Mouse (Mus musculus): ENCODE data around the gene Hist1h2ae. TPM values are rescaled to one million over a fixed set of nuclear protein-coding genes. Genes with fewer than 3 reads are reported as not detected.
A peak's percentile ranks its signal among the peaks of the same experiment; 100 is the strongest.
"Not testable (repeated sequence)": the region's sequence is repeated elsewhere in the genome, so short reads cannot be mapped to it uniquely, and the experiment has no call there.

Gene Hist1h2ae
- polyA plus RNA-seq, 1 experiment, result 174 TPM

DNA sequence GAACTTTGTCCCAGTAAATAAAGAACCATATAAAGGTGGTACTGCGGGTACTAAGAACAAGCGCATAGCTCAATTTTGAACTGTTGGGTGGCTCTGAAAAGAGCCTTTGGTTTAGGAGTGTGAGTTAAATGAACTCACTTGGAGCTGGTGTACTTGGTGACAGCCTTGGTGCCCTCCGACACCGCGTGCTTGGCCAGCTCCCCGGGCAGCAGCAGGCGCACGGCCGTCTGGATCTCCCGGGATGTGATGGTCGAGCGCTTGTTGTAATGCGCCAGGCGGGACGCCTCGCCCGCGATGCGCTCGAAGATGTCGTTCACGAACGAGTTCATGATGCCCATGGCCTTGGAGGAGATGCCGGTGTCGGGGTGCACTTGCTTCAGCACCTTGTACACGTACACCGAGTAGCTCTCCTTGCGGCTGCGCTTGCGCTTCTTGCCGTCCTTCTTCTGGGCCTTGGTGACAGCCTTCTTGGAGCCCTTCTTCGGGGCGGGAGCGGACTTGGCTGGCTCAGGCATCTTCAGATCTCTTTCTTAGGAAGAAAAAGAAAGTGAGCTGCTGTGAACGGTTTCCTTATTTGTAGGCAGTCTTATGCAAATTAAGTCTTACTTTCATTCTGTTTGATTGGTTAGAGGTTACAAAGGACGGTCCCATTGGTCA, 14.6 kb upstream of the Hist1h2ae start:
- Histone ChIP-seq H3K4me3 (ENCODE audit: control insufficient read depth, insufficient read depth, low read length) (peak overlapping the region; percentile 62), H3K4me1 (replicated peaks; ENCODE audit: control insufficient read depth, insufficient read depth, low read length) (peaks cover 11% of the 10 kb centered on the region), H3K27ac (ENCODE audit: control insufficient read depth, insufficient read depth, low read length) (peak overlapping the region; percentile 99)
- peak; percentile 75 for DNase-seq
- H3K27me3 ChIP-seq (ENCODE audit: control insufficient read depth, insufficient read depth, low read length); H3K36me3 ChIP-seq (ENCODE audit: control insufficient read depth, insufficient read depth, low read length): not testable (repeated sequence)
- peak; percentile 86 for TF ChIP-seq POLR2A (IDR thresholded peaks at IDR 0.05; ENCODE audit: control insufficient read depth, extremely low read depth, insufficient read depth, low read length, poor library complexity)
- WGBS, result under 1% methylated on average over 34 of the region's 36 CpGs

DNA sequence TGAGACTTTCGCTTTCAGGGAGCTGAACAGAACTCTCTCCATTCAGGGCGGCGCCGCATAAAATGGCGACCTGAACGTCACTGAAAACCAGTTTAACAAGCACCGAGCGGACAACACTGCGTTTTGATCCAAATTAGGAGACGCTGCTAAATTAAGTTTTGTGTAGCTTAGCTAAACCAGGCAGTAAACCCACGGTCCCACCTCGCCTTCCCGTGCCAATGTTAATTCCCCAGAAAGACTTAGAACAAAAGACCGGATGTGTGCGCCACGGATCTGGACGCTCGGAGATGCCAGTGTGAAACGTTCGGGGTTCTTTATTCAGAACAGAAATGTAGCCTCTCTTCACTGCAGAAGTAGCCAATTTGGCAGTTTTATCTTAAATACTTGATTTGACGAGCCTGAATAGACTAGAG, 14.0 kb upstream of the Hist1h2ae start:
- Histone ChIP-seq H3K36me3 (ENCODE audit: control insufficient read depth, insufficient read depth, low read length) (no peaks in the 10 kb centered on the region), H3K4me3 (ENCODE audit: control insufficient read depth, insufficient read depth, low read length) (peak overlapping the region; percentile 62), H3K27ac (ENCODE audit: control insufficient read depth, insufficient read depth, low read length) (peak overlapping the region; percentile 99), H3K27me3 (ENCODE audit: control insufficient read depth, insufficient read depth, low read length) (no peaks in the 10 kb centered on the region), H3K4me1 (replicated peaks; ENCODE audit: control insufficient read depth, insufficient read depth, low read length) (peaks cover 11% of the 10 kb centered on the region)
- WGBS, result 0% methylated on average over 21 of the region's 21 CpGs
- TF ChIP-seq CTCF (IDR thresholded peaks at IDR 0.05; ENCODE audit: borderline replicate concordance, control insufficient read depth, extremely low read depth, insufficient read depth, low read length, poor library complexity) (no peak), POLR2A (IDR thresholded peaks at IDR 0.05; ENCODE audit: control insufficient read depth, extremely low read depth, insufficient read depth, low read length, poor library complexity) (no peak)
- DNase-seq, result peak; percentile 71

DNA sequence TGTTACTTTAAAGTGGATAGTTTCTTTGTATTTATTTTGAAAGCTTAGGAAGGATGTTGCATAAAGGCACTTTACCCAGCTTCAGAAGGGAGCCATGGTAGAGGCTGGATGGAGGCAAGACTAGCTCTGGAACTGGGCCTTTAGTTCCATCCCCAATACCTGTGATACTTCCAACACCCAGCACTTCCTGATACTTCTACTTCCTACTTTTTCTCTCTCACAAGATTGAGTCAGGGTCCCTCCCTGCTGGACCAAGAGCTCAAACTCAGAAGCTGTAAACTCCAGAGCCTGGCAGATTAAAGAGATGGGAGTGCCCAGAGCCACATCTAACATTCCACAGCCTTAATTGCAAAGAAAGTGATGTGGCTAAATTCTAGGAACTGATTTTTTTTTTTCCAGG, 13.3 kb upstream of the Hist1h2ae start:
- H3K36me3 ChIP-seq (ENCODE audit: control insufficient read depth, insufficient read depth, low read length), result no peaks in the 10 kb centered on the region
- no peak for DNase-seq
- H3K4me1 ChIP-seq (replicated peaks; ENCODE audit: control insufficient read depth, insufficient read depth, low read length), result peaks cover 11% of the 10 kb centered on the region
- H3K27me3 ChIP-seq (ENCODE audit: control insufficient read depth, insufficient read depth, low read length), result no peaks in the 10 kb centered on the region
- TF ChIP-seq POLR2A (IDR thresholded peaks at IDR 0.05; ENCODE audit: control insufficient read depth, extremely low read depth, insufficient read depth, low read length, poor library complexity), result no peak
- TF ChIP-seq CTCF (IDR thresholded peaks at IDR 0.05; ENCODE audit: borderline replicate concordance, control insufficient read depth, extremely low read depth, insufficient read depth, low read length, poor library complexity), result no peak
- H3K27ac ChIP-seq (ENCODE audit: control insufficient read depth, insufficient read depth, low read length), result peak overlapping the region; percentile 99
- H3K4me3 ChIP-seq (ENCODE audit: control insufficient read depth, insufficient read depth, low read length), result no peak overlapping the region

DNA sequence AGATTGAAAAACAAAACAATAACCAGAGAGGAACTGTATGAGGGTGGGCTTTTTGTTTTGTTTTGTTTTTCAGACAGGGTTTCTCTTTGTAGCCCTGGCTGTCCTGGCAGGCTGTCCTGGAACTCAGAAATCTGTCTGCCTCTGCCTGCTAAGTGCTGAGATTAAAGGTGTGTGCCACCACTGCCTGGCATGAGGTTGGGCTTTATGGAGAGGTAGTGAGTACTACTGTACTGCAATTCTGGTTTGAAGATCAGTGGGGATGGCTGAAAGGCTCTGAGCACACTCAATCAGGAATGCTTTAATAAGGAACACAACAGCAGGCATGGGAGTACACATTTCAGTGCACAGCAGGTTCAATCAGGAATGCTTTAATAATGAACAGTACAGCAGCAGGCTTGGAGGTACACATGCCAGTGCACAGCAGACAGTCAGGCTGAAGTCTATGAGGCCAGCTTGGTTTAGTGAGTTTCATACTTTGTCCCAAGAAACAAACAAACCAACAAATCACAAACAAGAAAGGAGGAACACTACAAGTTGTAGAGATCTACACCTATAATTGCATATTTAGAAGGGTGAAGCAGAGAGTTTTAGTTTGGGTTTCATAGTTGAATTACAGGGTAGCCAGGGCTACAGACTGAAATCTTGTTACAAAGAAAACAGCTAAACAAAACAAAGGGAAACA, 12.5 kb upstream of the Hist1h2ae start:
- peaks cover 11% of the 10 kb centered on the region for H3K4me1 ChIP-seq (replicated peaks; ENCODE audit: control insufficient read depth, insufficient read depth, low read length)
- TF ChIP-seq POLR2A (IDR thresholded peaks at IDR 0.05; ENCODE audit: control insufficient read depth, extremely low read depth, insufficient read depth, low read length, poor library complexity), result no peak
- no peaks in the 10 kb centered on the region for H3K36me3 ChIP-seq (ENCODE audit: control insufficient read depth, insufficient read depth, low read length)
- H3K4me3 ChIP-seq (ENCODE audit: control insufficient read depth, insufficient read depth, low read length), result no peak overlapping the region
- H3K27me3 ChIP-seq (ENCODE audit: control insufficient read depth, insufficient read depth, low read length), result no peaks in the 10 kb centered on the region
- DNase-seq, result no peak
- H3K27ac ChIP-seq (ENCODE audit: control insufficient read depth, insufficient read depth, low read length), result peak overlapping the region; percentile 75

DNA sequence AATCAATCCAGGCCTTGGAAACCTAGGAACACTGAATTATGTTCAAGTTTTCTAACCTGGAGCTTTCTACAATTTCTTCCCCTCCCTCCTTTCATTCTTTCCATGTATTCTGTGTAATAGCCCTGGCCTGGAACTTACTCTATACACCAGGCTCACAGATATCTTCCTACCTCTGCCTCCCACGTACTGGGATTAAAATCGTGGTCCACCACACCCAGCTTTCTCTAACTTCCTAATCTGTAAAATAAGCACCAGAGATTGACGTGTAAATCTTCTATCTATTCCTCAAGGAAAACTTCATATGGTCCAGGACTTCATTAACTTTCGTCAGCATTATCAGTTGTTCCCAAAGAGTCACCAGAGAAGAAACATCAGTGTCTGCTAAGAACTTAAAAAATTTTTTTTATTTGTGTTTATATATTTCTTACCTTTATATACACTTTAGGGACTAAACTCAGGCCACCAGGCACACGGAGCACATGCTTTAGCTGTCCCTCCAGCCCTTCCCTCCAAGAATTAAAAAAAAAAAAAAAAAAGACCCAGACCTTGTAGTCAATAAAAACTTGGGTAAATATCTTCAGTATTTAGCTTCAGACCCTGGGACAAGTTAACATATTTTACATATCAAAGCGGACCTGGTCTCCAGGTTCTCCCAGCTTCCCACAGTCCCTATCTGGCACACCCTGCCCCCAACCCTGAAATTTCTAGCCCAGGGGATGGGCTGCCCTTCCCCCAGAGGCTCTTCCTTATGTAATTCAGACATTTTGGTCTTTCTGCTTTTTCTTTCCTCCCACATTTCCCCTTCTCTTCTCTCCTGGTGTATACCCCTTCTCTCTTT, 11.4 kb upstream of the Hist1h2ae start:
- H3K36me3 ChIP-seq (ENCODE audit: control insufficient read depth, insufficient read depth, low read length), result no peaks in the 10 kb centered on the region
- DNase-seq, result no peak
- H3K4me1 ChIP-seq (replicated peaks; ENCODE audit: control insufficient read depth, insufficient read depth, low read length), result peaks cover 11% of the 10 kb centered on the region
- TF ChIP-seq POLR2A (IDR thresholded peaks at IDR 0.05; ENCODE audit: control insufficient read depth, extremely low read depth, insufficient read depth, low read length, poor library complexity), result no peak
- no peak for TF ChIP-seq CTCF (IDR thresholded peaks at IDR 0.05; ENCODE audit: borderline replicate concordance, control insufficient read depth, extremely low read depth, insufficient read depth, low read length, poor library complexity)
- WGBS, result 31% methylated on average over 6 of the region's 6 CpGs
- no peaks in the 10 kb centered on the region for H3K27me3 ChIP-seq (ENCODE audit: control insufficient read depth, insufficient read depth, low read length)
- H3K27ac ChIP-seq (ENCODE audit: control insufficient read depth, insufficient read depth, low read length), result peak overlapping the region; percentile 69
- no peak overlapping the region for H3K4me3 ChIP-seq (ENCODE audit: control insufficient read depth, insufficient read depth, low read length)

DNA sequence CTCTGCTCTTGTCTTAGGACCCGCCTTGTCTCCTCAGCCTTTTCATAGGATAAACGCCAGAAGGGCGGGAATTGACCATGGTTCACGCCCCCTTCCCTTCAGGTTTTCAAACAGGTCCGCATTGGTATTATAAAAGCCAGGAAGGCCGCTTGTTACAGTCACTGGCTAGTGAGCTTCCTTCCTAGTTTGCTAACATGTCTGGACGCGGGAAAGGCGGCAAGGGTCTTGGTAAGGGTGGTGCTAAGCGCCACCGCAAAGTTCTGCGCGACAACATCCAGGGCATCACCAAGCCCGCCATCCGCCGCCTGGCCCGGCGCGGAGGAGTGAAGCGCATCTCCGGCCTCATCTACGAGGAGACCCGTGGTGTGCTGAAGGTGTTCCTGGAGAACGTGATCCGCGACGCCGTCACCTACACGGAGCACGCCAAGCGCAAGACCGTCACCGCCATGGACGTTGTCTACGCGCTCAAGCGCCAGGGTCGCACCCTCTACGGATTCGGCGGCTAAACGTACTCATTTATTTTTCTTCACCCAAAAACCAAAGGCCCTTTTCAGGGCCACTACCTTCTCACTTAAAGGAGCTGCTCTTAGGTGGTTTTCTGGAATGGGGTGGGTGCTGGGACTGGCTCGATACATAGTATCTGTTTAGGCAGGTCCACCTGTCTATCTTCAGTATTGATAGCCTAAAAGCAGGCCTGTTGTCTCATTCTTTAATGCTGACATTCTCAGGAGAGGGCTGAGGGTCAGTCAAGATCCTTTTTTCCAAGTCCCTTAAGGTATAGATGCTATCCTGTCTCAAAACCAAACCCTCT, 10.6 kb upstream of the Hist1h2ae start, which contains the start of gene Hist1h4d:
Gene Hist1h4d (plus strand): TSS at position 191 of the 811 bp plus-strand sequence.
- peak within 1 kb of the TSS; percentile 49 for H3K4me3 ChIP-seq (ENCODE audit: control insufficient read depth, insufficient read depth, low read length)
- no peaks in the 10 kb centered on the region for H3K27me3 ChIP-seq (ENCODE audit: control insufficient read depth, insufficient read depth, low read length)
- under 1% methylated on average over 43 of the region's 43 CpGs for WGBS
- H3K36me3 ChIP-seq (ENCODE audit: control insufficient read depth, insufficient read depth, low read length), result no peaks in the 10 kb centered on the region
- DNase-seq, result peak; percentile 95
- peaks cover 10% of the 10 kb centered on the region for H3K4me1 ChIP-seq (replicated peaks; ENCODE audit: control insufficient read depth, insufficient read depth, low read length)
- peak within 1 kb of the TSS; percentile 73 for H3K27ac ChIP-seq (ENCODE audit: control insufficient read depth, insufficient read depth, low read length)
- TF ChIP-seq CTCF (IDR thresholded peaks at IDR 0.05; ENCODE audit: borderline replicate concordance, control insufficient read depth, extremely low read depth, insufficient read depth, low read length, poor library complexity) (no peak), POLR2A (IDR thresholded peaks at IDR 0.05; ENCODE audit: control insufficient read depth, extremely low read depth, insufficient read depth, low read length, poor library complexity) (peak; percentile 98)

Measured in thymus, adult 2 months (tissue).